Mouse (Mus musculus): ENCODE data around the gene Dysf. TPM values are rescaled to one million over a fixed set of nuclear protein-coding genes. Genes with fewer than 3 reads are reported as not detected.
A peak's percentile ranks its signal among the peaks of the same experiment; 100 is the strongest.

Gene Dysf
- total RNA-seq, 1 experiment, result 12.8 TPM

- Histone ChIP-seq H3K4me1 (ENCODE audit: control insufficient read depth in 2 of 2, insufficient read depth in 2 of 2, low read length in 2 of 2, poor library complexity in 1 of 2) (peaks cover 0 to 2% of the 10 kb centered on the region in 2 experiments; a peak in 1 of 4 replicates), H3K36me3 (ENCODE audit: control insufficient read depth, insufficient read depth, low read length, poor library complexity, severe bottlenecking) (no peaks in the 10 kb centered on the region), H3K27ac (ENCODE audit: insufficient read depth, low read depth, low read length, poor library complexity, severe bottlenecking) (no peak overlapping the region), H3K4me3 (ENCODE audit: insufficient read depth in 1 of 2, low read depth in 1 of 2, low read length in 2 of 2, poor library complexity in 1 of 2, severe bottlenecking in 1 of 2) (peak overlapping the region; percentile 35 to 60), H3K9me3 (ENCODE audit: control insufficient read depth, insufficient read depth, low read depth, low read length) (no peaks in the 10 kb centered on the region), H3K9ac (ENCODE audit: insufficient read depth, low read depth, low read length, poor library complexity, severe bottlenecking) (no peak overlapping the region)
- no peak for DNase-seq (ENCODE audit: low read depth, low spot score)
- in situ Hi-C loops (cut with MboI; ENCODE audit: low sequenced_read_pairs in 2 of 2, unreplicated experiment in 2 of 2), result no loop called here
- TF ChIP-seq ZC3H11A (IDR thresholded peaks at IDR 0.05; ENCODE audit: borderline replicate concordance, low read depth, low read length), result no peak
- TF ChIP-seq MAFK (IDR thresholded peaks at IDR 0.05; ENCODE audit: insufficient read depth, low read depth, low read length), result no peak
- no peak for TF ChIP-seq HCFC1 (IDR thresholded peaks at IDR 0.05; ENCODE audit: borderline replicate concordance, insufficient read depth, low read length)
- TF ChIP-seq CHD2 (IDR thresholded peaks at IDR 0.05; ENCODE audit: low read depth, low read length), result no peak
- no peak for TF ChIP-seq ZNF384 (IDR thresholded peaks at IDR 0.05; ENCODE audit: low read depth, low read length)
These were observed 97.0 kb downstream of the Dysf start for GRCm38 (mm10) chr6:84105148-84106022.

- TF ChIP-seq CHD2 (IDR thresholded peaks at IDR 0.05; ENCODE audit: low read depth, low read length), result no peak
- TF ChIP-seq HCFC1 (IDR thresholded peaks at IDR 0.05; ENCODE audit: borderline replicate concordance, insufficient read depth, low read length), result no peak
- TF ChIP-seq MAFK (IDR thresholded peaks at IDR 0.05; ENCODE audit: insufficient read depth, low read depth, low read length), result no peak
- no peak for TF ChIP-seq ZNF384 (IDR thresholded peaks at IDR 0.05; ENCODE audit: low read depth, low read length)
- no peak for TF ChIP-seq ZC3H11A (IDR thresholded peaks at IDR 0.05; ENCODE audit: borderline replicate concordance, low read depth, low read length)
- Histone ChIP-seq H3K9ac (ENCODE audit: insufficient read depth, low read depth, low read length, poor library complexity, severe bottlenecking) (no peak overlapping the region), H3K27ac (ENCODE audit: insufficient read depth, low read depth, low read length, poor library complexity, severe bottlenecking) (no peak overlapping the region), H3K36me3 (ENCODE audit: control insufficient read depth, insufficient read depth, low read length, poor library complexity, severe bottlenecking) (no peaks in the 10 kb centered on the region), H3K4me3 (ENCODE audit: insufficient read depth in 1 of 2, low read depth in 1 of 2, low read length in 2 of 2, poor library complexity in 1 of 2, severe bottlenecking in 1 of 2) (peak overlapping the region; percentile 35 to 60), H3K4me1 (ENCODE audit: control insufficient read depth in 2 of 2, insufficient read depth in 2 of 2, low read length in 2 of 2, poor library complexity in 1 of 2) (peaks cover 0 to 2% of the 10 kb centered on the region in 2 experiments; a peak in 1 of 4 replicates), H3K9me3 (ENCODE audit: control insufficient read depth, insufficient read depth, low read depth, low read length) (no peaks in the 10 kb centered on the region)
- no peak for DNase-seq (ENCODE audit: low read depth, low spot score)
- in situ Hi-C loops (cut with MboI; ENCODE audit: low sequenced_read_pairs in 2 of 2, unreplicated experiment in 2 of 2), result no loop called here
These were observed 97.7 kb downstream of the Dysf start for GRCm38 (mm10) chr6:84106082-84106481.

GRCm38 (mm10) chr6:84110377-84110776, 102.0 kb downstream of the Dysf start:
- Histone ChIP-seq H3K9ac (ENCODE audit: insufficient read depth, low read depth, low read length, poor library complexity, severe bottlenecking) (no peak overlapping the region), H3K9me3 (ENCODE audit: control insufficient read depth, insufficient read depth, low read depth, low read length) (no peaks in the 10 kb centered on the region), H3K36me3 (ENCODE audit: control insufficient read depth, insufficient read depth, low read length, poor library complexity, severe bottlenecking) (no peaks in the 10 kb centered on the region), H3K4me1 (ENCODE audit: control insufficient read depth in 2 of 2, insufficient read depth in 2 of 2, low read length in 2 of 2, poor library complexity in 1 of 2) (peaks cover 4 to 12% of the 10 kb centered on the region in 2 experiments; a peak in 3 of 4 replicates), H3K4me3 (ENCODE audit: insufficient read depth in 1 of 2, low read depth in 1 of 2, low read length in 2 of 2, poor library complexity in 1 of 2, severe bottlenecking in 1 of 2) (no peak overlapping the region), H3K27ac (ENCODE audit: insufficient read depth, low read depth, low read length, poor library complexity, severe bottlenecking) (no peak overlapping the region)
- TF ChIP-seq MAFK (IDR thresholded peaks at IDR 0.05; ENCODE audit: insufficient read depth, low read depth, low read length) (no peak), ZC3H11A (IDR thresholded peaks at IDR 0.05; ENCODE audit: borderline replicate concordance, low read depth, low read length) (no peak), CHD2 (IDR thresholded peaks at IDR 0.05; ENCODE audit: low read depth, low read length) (no peak), HCFC1 (IDR thresholded peaks at IDR 0.05; ENCODE audit: borderline replicate concordance, insufficient read depth, low read length) (no peak), ZNF384 (IDR thresholded peaks at IDR 0.05; ENCODE audit: low read depth, low read length) (no peak)
- in situ Hi-C loops (cut with MboI; ENCODE audit: low sequenced_read_pairs in 2 of 2, unreplicated experiment in 2 of 2), result no loop called here
- no peak for DNase-seq (ENCODE audit: low read depth, low spot score)

GRCm38 (mm10) chr6:84111106-84111505, 102.7 kb downstream of the Dysf start:
- TF ChIP-seq ZNF384 (IDR thresholded peaks at IDR 0.05; ENCODE audit: low read depth, low read length) (no peak), MAFK (IDR thresholded peaks at IDR 0.05; ENCODE audit: insufficient read depth, low read depth, low read length) (no peak), HCFC1 (IDR thresholded peaks at IDR 0.05; ENCODE audit: borderline replicate concordance, insufficient read depth, low read length) (no peak), ZC3H11A (IDR thresholded peaks at IDR 0.05; ENCODE audit: borderline replicate concordance, low read depth, low read length) (no peak), CHD2 (IDR thresholded peaks at IDR 0.05; ENCODE audit: low read depth, low read length) (no peak)

More at GRCm38 (mm10) chr6:84111106-84111505, 102.7 kb downstream of the Dysf start:
- in situ Hi-C loops (cut with MboI; ENCODE audit: low sequenced_read_pairs in 2 of 2, unreplicated experiment in 2 of 2), result no loop called here
- Histone ChIP-seq H3K36me3 (ENCODE audit: control insufficient read depth, insufficient read depth, low read length, poor library complexity, severe bottlenecking) (no peaks in the 10 kb centered on the region), H3K9ac (ENCODE audit: insufficient read depth, low read depth, low read length, poor library complexity, severe bottlenecking) (no peak overlapping the region), H3K27ac (ENCODE audit: insufficient read depth, low read depth, low read length, poor library complexity, severe bottlenecking) (no peak overlapping the region), H3K4me3 (ENCODE audit: insufficient read depth in 1 of 2, low read depth in 1 of 2, low read length in 2 of 2, poor library complexity in 1 of 2, severe bottlenecking in 1 of 2) (no peak overlapping the region), H3K9me3 (ENCODE audit: control insufficient read depth, insufficient read depth, low read depth, low read length) (no peaks in the 10 kb centered on the region), H3K4me1 (ENCODE audit: control insufficient read depth in 2 of 2, insufficient read depth in 2 of 2, low read length in 2 of 2, poor library complexity in 1 of 2) (peaks cover 2 to 12% of the 10 kb centered on the region in 2 experiments; a peak in 3 of 4 replicates)
- no peak for DNase-seq (ENCODE audit: low read depth, low spot score)
